Mouse (Mus musculus): ENCODE measurements around the gene Gm26558. TPM values are rescaled to one million over a fixed set of nuclear protein-coding genes. Genes with fewer than 3 reads are reported as not detected.

Gene Gm26558
- polyA plus RNA-seq, 1 experiment, result 0.39 TPM

DNA sequence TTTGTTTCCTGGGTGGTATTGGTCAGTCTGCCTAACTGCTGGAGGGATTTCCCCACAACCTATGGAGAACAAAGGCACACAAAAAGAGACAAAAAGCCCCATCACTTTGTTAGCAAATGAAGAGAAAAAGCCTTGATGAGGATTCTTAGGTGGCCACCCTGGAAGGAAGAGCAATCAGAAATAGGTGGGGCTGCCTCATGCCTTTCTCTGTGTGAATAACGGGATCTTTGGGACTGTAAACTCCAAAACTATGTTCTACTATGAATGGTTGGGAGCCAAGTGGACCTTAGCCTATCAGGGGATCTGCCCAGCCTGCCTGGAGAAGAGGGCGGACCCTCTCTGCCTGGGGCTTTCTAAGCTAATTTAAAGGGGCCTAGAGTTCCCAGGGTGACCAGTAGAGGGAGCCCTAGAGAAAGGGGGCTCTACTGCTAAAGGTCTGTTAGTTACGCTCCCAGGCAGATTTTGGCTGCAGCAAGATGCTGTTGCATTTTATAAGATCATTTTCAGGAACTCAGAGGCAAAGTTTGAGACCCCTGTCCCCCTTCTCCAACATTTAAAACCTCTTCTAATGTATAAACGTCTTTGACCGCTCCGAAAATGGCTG is 42.6 kb downstream of the Gm26558 start:
- 76% methylated on average over 6 of the region's 6 CpGs for WGBS
- TF ChIP-seq CTCF (conservative IDR thresholded peaks at IDR 0.05; ENCODE audit: insufficient read depth, insufficient read length, low read depth, low read length) (peak; percentile 49), POLR2A (IDR thresholded peaks at IDR 0.05; ENCODE audit: low read depth, low read length) (no peak)
- Histone ChIP-seq H3K36me3 (ENCODE audit: control insufficient read depth, insufficient read depth, low read length) (no peaks in the 10 kb centered on the region), H3K27ac (ENCODE audit: insufficient read depth, low read depth, low read length) (no peak overlapping the region), H3K4me1 (ENCODE audit: control insufficient read depth, insufficient read depth, low read length) (no peaks in the 10 kb centered on the region; the same call in 1 of the 2 replicates), H3K4me3 (ENCODE audit: insufficient read depth, low read depth, low read length) (no peak overlapping the region), H3K27me3 (replicated peaks; ENCODE audit: control insufficient read depth, insufficient read depth, low read length) (no peaks in the 10 kb centered on the region)
- DNase-seq, result no peak

DNA sequence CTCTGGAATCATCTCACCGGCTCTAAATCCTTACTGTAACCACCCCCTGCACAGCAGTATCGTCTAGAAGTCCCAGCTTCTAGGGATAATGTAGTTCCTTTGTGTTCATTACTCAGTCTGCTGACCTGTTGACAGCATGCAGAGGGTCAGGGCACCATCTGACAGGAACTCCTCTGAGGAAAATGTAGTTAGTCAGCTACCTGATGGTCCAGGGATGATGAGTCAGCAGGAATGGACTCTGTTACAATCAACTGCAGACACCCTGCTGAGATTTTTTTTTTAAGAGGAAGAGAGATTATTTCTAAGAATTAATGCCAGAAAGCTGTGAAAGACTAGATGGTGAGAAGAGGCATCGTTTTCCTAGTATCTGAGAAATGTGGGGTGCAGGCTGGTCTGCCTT is 45.3 kb downstream of the Gm26558 start:
- peak; percentile 34 for DNase-seq
- WGBS, result 39% methylated on average over 3 of the region's 3 CpGs
- TF ChIP-seq POLR2A (IDR thresholded peaks at IDR 0.05; ENCODE audit: low read depth, low read length), result no peak
- TF ChIP-seq CTCF (conservative IDR thresholded peaks at IDR 0.05; ENCODE audit: insufficient read depth, insufficient read length, low read depth, low read length), result no peak
- H3K4me1 ChIP-seq (ENCODE audit: control insufficient read depth, insufficient read depth, low read length), result no peaks in the 10 kb centered on the region; the same call in 1 of the 2 replicates
- no peak overlapping the region for H3K4me3 ChIP-seq (ENCODE audit: insufficient read depth, low read depth, low read length)
- H3K27me3 ChIP-seq (replicated peaks; ENCODE audit: control insufficient read depth, insufficient read depth, low read length), result no peaks in the 10 kb centered on the region
- H3K36me3 ChIP-seq (ENCODE audit: control insufficient read depth, insufficient read depth, low read length), result no peaks in the 10 kb centered on the region
- H3K27ac ChIP-seq (ENCODE audit: insufficient read depth, low read depth, low read length), result no peak overlapping the region

DNA sequence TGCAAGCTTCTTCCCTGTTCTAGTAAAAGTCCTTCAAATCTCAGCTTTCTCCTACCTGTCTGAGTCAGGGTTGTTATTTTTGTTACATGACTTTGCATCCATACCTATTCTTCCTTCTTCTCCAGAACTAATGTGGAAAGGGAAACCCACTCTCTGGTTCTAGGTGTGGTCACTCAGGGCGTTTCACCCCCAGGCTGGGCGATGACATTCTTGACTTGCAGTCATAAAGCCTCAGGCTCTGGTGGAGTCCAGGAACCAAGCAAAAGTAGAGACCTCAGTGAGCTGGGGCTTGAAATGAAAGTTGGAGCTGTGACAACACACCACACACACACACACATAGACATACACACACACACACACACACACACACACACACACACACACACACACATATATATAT is 45.8 kb downstream of the Gm26558 start:
- H3K4me3 ChIP-seq (ENCODE audit: insufficient read depth, low read depth, low read length), result no peak overlapping the region
- TF ChIP-seq POLR2A (IDR thresholded peaks at IDR 0.05; ENCODE audit: low read depth, low read length), result no peak
- H3K27ac ChIP-seq (ENCODE audit: insufficient read depth, low read depth, low read length), result no peak overlapping the region
- no peaks in the 10 kb centered on the region for H3K27me3 ChIP-seq (replicated peaks; ENCODE audit: control insufficient read depth, insufficient read depth, low read length)
- H3K36me3 ChIP-seq (ENCODE audit: control insufficient read depth, insufficient read depth, low read length), result no peaks in the 10 kb centered on the region
- WGBS, result 75% methylated on average over 2 of the region's 2 CpGs
- H3K4me1 ChIP-seq (ENCODE audit: control insufficient read depth, insufficient read depth, low read length), result no peaks in the 10 kb centered on the region; the same call in 1 of the 2 replicates
- DNase-seq, result no peak

DNA sequence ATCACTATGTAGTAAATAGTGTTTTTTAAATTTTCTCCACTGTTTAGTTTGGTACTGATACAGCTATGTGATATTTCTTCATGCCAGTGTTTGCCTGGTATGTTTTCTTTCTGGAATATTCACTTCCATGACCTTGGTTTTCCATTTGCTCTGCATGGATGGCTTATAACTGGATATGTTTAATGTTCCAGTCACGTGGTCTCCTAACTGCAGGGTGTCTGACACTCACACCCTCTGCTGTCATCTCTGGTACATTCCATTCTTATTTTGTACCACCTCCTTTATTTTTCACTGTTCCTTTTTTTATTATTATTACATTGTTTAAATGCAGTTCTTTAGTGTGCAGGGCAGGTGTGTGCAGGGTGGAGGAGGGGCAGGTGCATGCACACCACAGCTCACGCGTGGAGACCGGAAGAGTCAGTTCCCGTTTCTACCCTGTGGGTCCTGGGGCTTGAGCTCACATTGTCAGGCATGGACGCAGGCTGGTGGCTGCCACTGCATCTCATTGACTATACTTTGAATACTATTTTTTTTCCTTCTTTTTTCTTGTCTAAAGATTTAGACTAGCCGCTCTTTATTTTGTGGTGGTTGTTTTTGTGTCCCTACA is 47.1 kb downstream of the Gm26558 start:
- H3K27me3 ChIP-seq (replicated peaks; ENCODE audit: control insufficient read depth, insufficient read depth, low read length), result no peaks in the 10 kb centered on the region
- no peak overlapping the region for H3K4me3 ChIP-seq (ENCODE audit: insufficient read depth, low read depth, low read length)
- WGBS, result 69% methylated on average over 7 of the region's 7 CpGs
- H3K36me3 ChIP-seq (ENCODE audit: control insufficient read depth, insufficient read depth, low read length), result no peaks in the 10 kb centered on the region
- no peaks in the 10 kb centered on the region; the same call in 1 of the 2 replicates for H3K4me1 ChIP-seq (ENCODE audit: control insufficient read depth, insufficient read depth, low read length)
- TF ChIP-seq CTCF (conservative IDR thresholded peaks at IDR 0.05; ENCODE audit: insufficient read depth, insufficient read length, low read depth, low read length) (no peak), POLR2A (IDR thresholded peaks at IDR 0.05; ENCODE audit: low read depth, low read length) (no peak)
- peak; percentile 2 for DNase-seq
- no peak overlapping the region for H3K27ac ChIP-seq (ENCODE audit: insufficient read depth, low read depth, low read length)

Other genes with a start within 250 kb of the Gm26558 start
- gene Sp5, start 187.2 kb downstream of the Gm26558 start, polyA plus RNA-seq (2012; rRNA removed), result 7.0 and 11.6 TPM in 2 replicates
- gene Erich2, start 153.3 kb downstream of the Gm26558 start, polyA plus RNA-seq (2012; rRNA removed), result 2.2 and 2.7 TPM in 2 replicates
- 0.31 and 1.5 TPM in 2 replicates for gene Gad1, start 109.0 kb downstream of the Gm26558 start, polyA plus RNA-seq (2012; rRNA removed)
- gene Gorasp2, start 532 bp downstream of the Gm26558 start, polyA plus RNA-seq (2012; rRNA removed), result 77.8 and 81.9 TPM in 2 replicates
- 11.0 and 13.9 TPM in 2 replicates for gene Tlk1, start 163.6 kb upstream of the Gm26558 start, polyA plus RNA-seq (2012; rRNA removed)